23 mouse cellular contexts compared by ENCODE assay signal in the genomic region with DNA sequence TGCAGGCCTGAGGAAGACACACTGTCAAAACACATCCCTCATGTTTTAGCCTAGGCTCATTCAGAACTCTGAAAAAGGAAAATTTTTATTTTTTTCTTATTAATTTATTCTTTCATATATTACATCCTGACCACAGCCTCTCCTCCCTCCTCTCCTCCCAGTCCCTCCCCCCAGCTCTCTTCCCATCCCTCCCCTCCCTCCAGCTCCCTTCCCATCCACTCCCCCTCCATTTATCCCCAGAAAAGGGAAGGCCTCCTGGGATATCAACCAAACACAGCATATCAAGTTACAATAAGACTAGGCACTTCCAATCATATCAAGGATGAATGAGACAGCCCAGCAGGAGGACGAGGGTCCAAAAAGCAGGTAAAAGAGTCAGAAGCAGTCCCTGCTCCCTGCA.
A peak's percentile ranks its signal among the peaks of the same experiment; 100 is the strongest.
DNase-seq lines count a peak whose midpoint lies in the region; ATAC-seq and TF ChIP-seq lines count a peak whose summit lies in the region.
"Had no signal": no experiment of that assay in that cellular context is flagged by ENCODE, and none has a peak within 500 bp of the region (broad histone marks: within the 10 kb centered on the region; RNA-seq: fewer than 3 reads in every experiment).

No protein-coding gene starts in this region.

- peak; percentile 16 for DNase-seq in heart, adult 11 months
- DNase-seq in heart, adult 8-10 months (ENCODE audit: low spot score), result no peak
- peak; percentile 51 for DNase-seq in brain, embryonic 14.5 days (ENCODE audit: low read depth)
- DNase-seq in hindbrain, postnatal 0 days (ENCODE audit: low spot score), result no peak
- no peak for DNase-seq in kidney, adult 9 months
- no peak for DNase-seq in lung, postnatal 4 days
- DNase-seq in cerebellum, postnatal 36 days, result no peak
- DNase-seq: B cell, adult 2 months; cerebellum, adult 2 months; gastrocnemius, postnatal 14 days; heart, adult 2 months; heart, postnatal 4 days; kidney, postnatal 4 days; retina, postnatal 1 day had no signal

- no peak overlapping the region for H3K4me3 ChIP-seq in forebrain, embryonic 16.5 days (replicated peaks; ENCODE audit: low read length)
- H3K4me3 ChIP-seq in hindbrain, postnatal 0 days (ENCODE audit: low read length), result no peak overlapping the region
- H3K4me3 ChIP-seq: embryonic facial prominence, embryonic 13.5 days; heart, adult 2 months; heart, embryonic 15.5 days; kidney, embryonic 15.5 days; limb, embryonic 13.5 days; lung, embryonic 15.5 days; myocyte had no signal

- ATAC-seq in forebrain, embryonic 16.5 days, result peak; percentile 7; the same call in 1 of the 2 replicates
- ATAC-seq in hindbrain, postnatal 0 days, result no peak
- ATAC-seq: intestine, embryonic 16.5 days had no signal

- no peak overlapping the region for H3K4me2 ChIP-seq in forebrain, embryonic 16.5 days (ENCODE audit: low read length)
- H3K4me2 ChIP-seq in hindbrain, postnatal 0 days (ENCODE audit: low read depth, low read length), result no peak overlapping the region
- H3K4me2 ChIP-seq: embryonic facial prominence, embryonic 13.5 days; heart, embryonic 15.5 days; kidney, embryonic 15.5 days; limb, embryonic 13.5 days; lung, embryonic 15.5 days had no signal

- H3K36me3 ChIP-seq in forebrain, embryonic 16.5 days (ENCODE audit: control insufficient read depth, insufficient read depth), result peaks cover 3% of the 10 kb centered on the region; the same call in 1 of the 2 replicates
- no peaks in the 10 kb centered on the region for H3K36me3 ChIP-seq in hindbrain, postnatal 0 days (ENCODE audit: insufficient read depth, low read length)
- H3K36me3 ChIP-seq: embryonic facial prominence, embryonic 13.5 days; heart, embryonic 15.5 days; kidney, embryonic 15.5 days; limb, embryonic 13.5 days; lung, embryonic 15.5 days had no signal

- no peak for TF ChIP-seq CTCF in brain, embryonic 14.5 days (IDR thresholded peaks at IDR 0.05; ENCODE audit: borderline replicate concordance, extremely low read depth, insufficient read depth, insufficient read length)
- no peak for TF ChIP-seq CTCF in hindbrain, postnatal 0 days (IDR thresholded peaks at IDR 0.05; ENCODE audit: low read depth)

- H3K4me1 ChIP-seq in forebrain, embryonic 16.5 days (replicated peaks; ENCODE audit: control insufficient read depth, insufficient read depth, low read length), result peaks cover 36% of the 10 kb centered on the region
- H3K4me1 ChIP-seq in hindbrain, postnatal 0 days (ENCODE audit: insufficient read depth, low read length), result 0 out of 2 replicates have a peak, but pooled peaks cover 5% of the 10 kb centered on the region
- H3K4me1 ChIP-seq: embryonic facial prominence, embryonic 13.5 days; heart, embryonic 15.5 days; kidney, embryonic 15.5 days; lung, embryonic 15.5 days had no signal

- H3K27ac ChIP-seq in forebrain, embryonic 16.5 days (ENCODE audit: low read length), result peak overlapping the region; percentile 89
- H3K27ac ChIP-seq in hindbrain, postnatal 0 days, result 0 out of 2 replicates have a peak overlapping the region, but pooled peaks have one; percentile 22
- H3K27ac ChIP-seq: embryonic facial prominence, embryonic 13.5 days; heart, adult 2 months; heart, embryonic 15.5 days; kidney, embryonic 15.5 days; limb, embryonic 13.5 days; liver, embryonic 14.5 days; lung, embryonic 15.5 days had no signal

- WGBS in forebrain, embryonic 16.5 days, result 25% methylated on average over 1 of the region's 1 CpGs
- WGBS in hindbrain, postnatal 0 days, result 27% methylated on average over 1 of the region's 1 CpGs

- H3K9ac ChIP-seq in forebrain, embryonic 16.5 days (replicated peaks; ENCODE audit: low read depth, low read length), result no peak overlapping the region
- H3K9ac ChIP-seq in hindbrain, postnatal 0 days (replicated peaks; ENCODE audit: low read length), result no peak overlapping the region
- H3K9ac ChIP-seq: embryonic facial prominence, embryonic 13.5 days; heart, embryonic 15.5 days; kidney, embryonic 15.5 days; limb, embryonic 13.5 days; liver, embryonic 14.5 days; lung, embryonic 15.5 days had no signal

- no peaks in the 10 kb centered on the region for H3K9me3 ChIP-seq in forebrain, embryonic 16.5 days (ENCODE audit: control insufficient read depth, low read length)
- no peaks in the 10 kb centered on the region for H3K9me3 ChIP-seq in hindbrain, postnatal 0 days (ENCODE audit: low read length)
- H3K9me3 ChIP-seq: embryonic facial prominence, embryonic 13.5 days; heart, embryonic 15.5 days; kidney, embryonic 15.5 days; limb, embryonic 13.5 days; lung, embryonic 15.5 days had no signal

- TF ChIP-seq POLR2A in brain, embryonic 14.5 days (IDR thresholded peaks at IDR 0.05; ENCODE audit: borderline replicate concordance, extremely low read depth, insufficient read depth, insufficient read length, poor library complexity, severe bottlenecking), result no peak

- H3K27me3 ChIP-seq in forebrain, embryonic 16.5 days (replicated peaks; ENCODE audit: control insufficient read depth, insufficient read depth, low read length), result no peaks in the 10 kb centered on the region
- H3K27me3 ChIP-seq in hindbrain, postnatal 0 days (ENCODE audit: insufficient read depth, low read length), result no peaks in the 10 kb centered on the region
- H3K27me3 ChIP-seq: embryonic facial prominence, embryonic 13.5 days; heart, embryonic 15.5 days; kidney, embryonic 15.5 days; limb, embryonic 13.5 days; lung, embryonic 15.5 days had no signal

Comparison
In these comparisons a context has a peak if more than half of its experiments do, and no peak if none do; other contexts are left out.
1. DNase-seq: peak in heart, adult 11 months (single experiment) and brain, embryonic 14.5 days (single experiment); none in heart, adult 8-10 months (single experiment), hindbrain, postnatal 0 days (single experiment), kidney, adult 9 months (single experiment), lung, postnatal 4 days (0 of 2) and cerebellum, postnatal 36 days (0 of 2).